Mouse (Mus musculus): Measurements from ENCODE around the gene Helz2. TPM values are rescaled to one million over a fixed set of nuclear protein-coding genes. Genes with fewer than 3 reads are reported as not detected.

Helz2 gene
- total RNA-seq (2014; fragmentation: Nextera tagmentation) (5.6 and 6.1 TPM in 2 replicates), total RNA-seq (2017) (3.0 and 6.0 TPM in 2 replicates)

DNA sequence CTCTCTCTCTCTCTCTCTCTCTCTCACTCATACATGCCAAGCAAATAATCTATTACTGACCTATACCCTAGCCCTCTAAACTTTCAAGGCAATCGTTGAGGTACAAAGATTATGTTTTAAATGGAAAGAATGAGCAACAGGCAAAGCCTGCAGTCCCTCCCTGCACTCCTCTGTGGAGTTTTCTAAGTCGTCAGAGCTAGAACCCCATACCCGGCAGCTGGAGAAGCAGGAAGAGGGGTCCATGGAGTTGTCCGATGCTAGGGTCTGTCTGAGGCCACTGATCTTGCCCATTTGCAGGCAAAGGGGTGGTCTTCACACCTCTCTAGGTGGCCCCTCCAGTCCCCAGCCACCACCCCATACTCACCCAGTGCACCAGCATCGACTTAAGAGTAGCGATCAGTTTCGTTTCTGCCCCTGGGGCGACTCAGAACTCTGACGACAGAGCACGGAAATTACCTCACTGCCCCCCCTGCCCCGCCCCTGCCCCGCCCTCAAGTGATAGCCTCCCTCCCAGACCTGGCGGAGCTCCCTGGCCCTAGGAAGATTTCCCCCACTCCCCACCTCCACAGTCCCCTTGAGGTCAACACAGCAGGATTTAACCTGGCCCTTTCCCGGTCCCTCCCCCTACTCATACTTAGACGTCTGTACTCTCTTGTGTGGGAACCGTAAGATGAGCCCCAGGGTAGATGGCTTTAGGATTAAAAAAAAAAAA, at the start of gene Helz2:
Helz2 (minus strand) TSS at position 426 of the 712 bp plus-strand sequence.
- peak; percentile 72 for ATAC-seq (replicated peaks; ENCODE audit: poor library complexity, severe bottlenecking)

DNA sequence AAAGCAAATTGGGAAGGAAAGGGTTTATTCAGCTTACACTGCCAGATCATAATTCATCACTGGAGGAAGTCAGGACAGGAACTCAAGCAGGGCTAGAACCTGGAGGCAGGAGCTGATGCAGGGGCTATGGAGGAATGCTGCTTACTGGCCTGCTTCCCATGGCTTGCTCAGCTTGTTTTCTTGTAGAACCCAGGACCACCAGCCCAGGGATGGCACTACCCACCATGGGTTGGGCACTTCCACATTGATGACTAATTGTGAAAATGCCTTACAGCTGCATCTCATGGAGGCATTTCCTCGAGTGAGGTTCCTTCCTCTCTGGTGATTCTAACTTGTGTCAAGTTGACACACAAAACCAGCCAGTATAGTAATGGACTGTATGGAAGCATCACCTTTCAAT, 49.1 kb upstream of the Helz2 start:
- ATAC-seq (replicated peaks; ENCODE audit: poor library complexity, severe bottlenecking): no peak

GRCm38 (mm10) chr2:181288691-181289090, 46.9 kb upstream of the Helz2 start:
- no peak for ATAC-seq (replicated peaks; ENCODE audit: poor library complexity, severe bottlenecking)

DNA sequence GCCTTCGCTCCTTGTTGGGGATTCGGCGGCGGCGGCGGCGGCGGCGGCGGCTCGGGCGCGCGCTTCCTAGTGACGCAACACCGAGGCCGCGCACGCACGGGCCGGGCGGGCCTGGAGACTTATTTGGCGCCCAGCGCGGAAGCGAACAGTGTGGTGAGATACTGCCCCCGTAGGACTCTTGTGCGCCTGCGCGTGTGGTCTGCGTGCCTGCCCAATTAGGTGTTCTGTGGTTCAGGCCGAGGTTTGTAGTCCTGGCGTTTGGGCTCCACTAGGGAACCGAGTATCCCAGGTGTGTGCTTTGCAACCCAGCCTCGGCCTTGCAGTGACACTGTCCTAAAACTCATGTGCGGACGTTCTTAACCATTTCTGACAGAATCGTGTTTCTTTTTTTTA, 46.1 kb upstream of the Helz2 start, which contains the start of gene Gmeb2:
Gmeb2 (minus strand) TSS at position 78 of the 393 bp plus-strand sequence.
- peak; percentile 83 for ATAC-seq (replicated peaks; ENCODE audit: poor library complexity, severe bottlenecking)

DNA sequence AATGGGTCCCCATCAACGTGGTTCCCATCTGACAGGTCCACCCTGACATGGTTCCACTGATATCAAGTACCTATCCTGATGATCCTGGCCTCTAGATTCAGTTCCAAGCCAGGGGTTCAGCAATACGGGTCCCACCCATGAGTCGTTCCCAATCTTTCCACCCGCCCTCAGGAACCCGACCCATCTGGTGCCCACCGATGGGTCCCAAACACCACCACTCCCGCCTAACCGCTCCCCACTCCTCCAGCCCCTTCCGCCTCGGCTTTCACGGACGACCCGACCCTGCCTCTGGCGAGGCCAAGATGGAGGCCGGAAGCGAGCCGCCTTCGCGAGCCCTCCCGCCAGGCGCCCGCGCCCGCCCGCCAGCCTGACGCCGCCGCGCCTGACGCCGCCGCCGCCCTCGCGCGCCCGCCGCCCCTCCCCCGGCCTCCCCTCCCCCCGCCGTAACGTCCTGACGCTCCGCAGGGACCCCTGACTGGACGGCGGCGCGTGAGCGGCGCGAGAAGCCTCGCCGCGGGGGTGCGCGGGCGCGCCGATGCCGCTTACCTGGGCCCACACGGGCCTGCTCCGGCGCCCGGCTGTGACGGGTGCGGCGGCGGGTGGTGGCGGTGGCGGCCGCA, 45.6 kb upstream of the Helz2 start:
- ATAC-seq (replicated peaks; ENCODE audit: poor library complexity, severe bottlenecking): peak; percentile 64

DNA sequence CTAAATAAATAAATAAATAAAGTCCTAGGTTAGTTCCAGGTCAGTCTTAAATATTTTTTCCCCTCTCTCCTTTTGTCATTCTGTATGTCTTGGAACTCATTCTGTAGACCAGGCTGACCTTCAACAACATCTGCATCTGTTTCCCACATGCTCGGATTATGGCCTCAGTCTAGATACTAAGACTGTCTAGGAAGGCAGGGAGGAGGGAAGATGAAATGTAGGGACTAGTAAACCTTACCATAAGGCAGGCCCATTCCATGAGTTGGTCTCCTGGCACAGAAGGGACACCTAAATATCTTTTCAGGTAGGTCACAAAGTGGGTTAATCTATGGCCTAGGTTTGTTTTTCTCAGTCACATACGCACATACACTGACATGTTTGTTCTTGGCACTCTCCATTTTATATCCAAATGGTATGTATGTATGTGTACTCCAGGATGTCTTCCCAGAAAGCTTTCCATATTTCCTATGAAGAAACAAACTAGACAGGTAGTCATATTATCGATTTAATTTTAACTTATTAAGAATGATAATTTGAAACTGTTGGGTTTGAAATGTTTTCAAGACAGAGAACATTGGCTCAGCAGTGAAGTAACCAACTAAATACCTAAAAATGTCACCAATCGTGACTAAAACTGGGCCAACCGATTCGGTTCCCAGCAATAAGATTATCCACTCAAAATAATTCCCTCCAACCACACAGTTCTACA, 45.0 kb upstream of the Helz2 start:
- no peak for ATAC-seq (replicated peaks; ENCODE audit: poor library complexity, severe bottlenecking)

GRCm38 (mm10) chr2:181279968-181280367, 38.1 kb upstream of the Helz2 start:
- ATAC-seq (replicated peaks; ENCODE audit: poor library complexity, severe bottlenecking): no peak

- ATAC-seq (replicated peaks; ENCODE audit: poor library complexity, severe bottlenecking): peak; percentile 16; the same call in 1 of the 2 replicates
These were observed 36.0 kb upstream of the Helz2 start for GRCm38 (mm10) chr2:181277866-181278265.

DNA sequence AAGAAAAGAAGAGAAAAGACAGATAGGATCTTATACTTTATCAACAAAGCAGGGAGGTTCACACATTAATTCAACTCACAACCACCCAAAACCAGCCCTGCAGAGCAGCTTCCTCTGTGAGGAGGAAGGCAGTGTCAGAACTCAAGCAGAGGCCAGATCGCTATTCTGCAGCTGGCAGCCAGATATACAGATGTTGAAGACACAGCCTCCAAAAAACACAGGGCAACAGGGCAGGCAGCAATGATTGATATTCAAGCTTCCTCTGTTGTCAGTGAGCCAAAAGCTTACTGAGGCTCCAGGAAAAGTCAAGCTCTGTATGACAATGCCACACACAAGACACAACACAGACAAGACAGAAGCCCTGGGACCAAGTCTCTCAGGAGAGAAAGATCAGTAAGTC, 34.9 kb upstream of the Helz2 start:
- no peak for ATAC-seq (replicated peaks; ENCODE audit: poor library complexity, severe bottlenecking)

DNA sequence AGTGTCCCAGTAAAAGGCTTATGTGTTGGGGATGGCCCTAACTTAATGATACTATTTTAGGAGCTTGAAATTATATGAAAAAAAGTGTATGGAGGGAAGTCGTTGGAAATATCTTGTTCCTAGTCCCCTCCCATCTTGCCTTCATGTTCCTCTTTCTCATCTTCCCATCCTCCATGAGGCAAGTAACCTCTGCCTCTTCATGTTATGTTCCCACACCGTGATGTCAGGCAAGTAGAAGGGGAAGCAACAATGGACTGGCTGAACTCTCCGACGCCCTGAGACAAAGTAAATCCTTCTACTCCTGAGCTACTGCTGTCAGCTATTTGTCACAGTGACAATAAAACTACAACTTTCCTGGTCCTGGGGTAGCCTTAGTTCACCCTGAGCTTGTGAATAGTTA, 32.8 kb upstream of the Helz2 start:
- ATAC-seq (replicated peaks; ENCODE audit: poor library complexity, severe bottlenecking): peak; percentile 91

DNA sequence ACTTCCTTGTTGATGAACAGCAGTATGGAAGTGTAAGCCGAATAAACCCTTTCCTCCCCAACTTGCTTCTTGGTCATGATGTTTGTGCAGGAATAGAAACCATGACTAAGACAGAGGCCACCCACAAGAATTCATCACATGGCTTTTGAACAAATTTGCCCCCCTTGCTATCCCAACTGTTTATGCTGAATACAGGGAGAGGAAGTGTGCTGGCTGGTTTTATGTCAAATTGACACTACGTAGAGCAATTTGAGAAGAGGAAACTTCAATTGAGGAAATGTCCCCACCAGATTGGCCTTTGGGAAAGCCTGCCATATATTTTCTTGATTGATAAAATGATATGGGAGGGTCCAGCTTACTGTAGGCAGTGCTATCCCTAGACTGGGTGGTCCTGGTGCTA, 32.0 kb upstream of the Helz2 start:
- ATAC-seq (replicated peaks; ENCODE audit: poor library complexity, severe bottlenecking): peak; percentile 66

- ATAC-seq (replicated peaks; ENCODE audit: poor library complexity, severe bottlenecking): no peak
These were observed 30.3 kb upstream of the Helz2 start for GRCm38 (mm10) chr2:181272092-181272491.

- no peak for ATAC-seq (replicated peaks; ENCODE audit: poor library complexity, severe bottlenecking)
These were observed 25.0 kb upstream of the Helz2 start for GRCm38 (mm10) chr2:181266839-181267238.

DNA sequence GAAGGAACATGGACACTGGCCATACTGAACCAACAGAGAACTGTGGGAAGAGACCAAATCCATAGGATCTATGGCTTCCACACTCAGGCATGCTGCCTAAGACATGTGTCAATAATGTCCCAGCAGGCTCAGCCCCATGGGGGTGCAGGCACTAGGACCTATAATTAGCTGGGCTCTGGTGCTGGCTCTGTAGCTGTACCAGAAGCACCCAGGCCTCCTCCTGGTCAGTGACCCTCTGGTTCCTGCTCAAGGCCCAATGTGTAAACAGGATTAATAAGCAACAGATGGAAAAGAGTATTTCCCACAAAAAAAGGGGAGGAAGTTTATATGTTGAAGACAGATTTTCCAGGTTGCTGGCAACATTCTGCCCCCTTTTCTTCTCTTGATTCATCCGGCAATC, 11.4 kb upstream of the Helz2 start:
- no peak for ATAC-seq (replicated peaks; ENCODE audit: poor library complexity, severe bottlenecking)

DNA sequence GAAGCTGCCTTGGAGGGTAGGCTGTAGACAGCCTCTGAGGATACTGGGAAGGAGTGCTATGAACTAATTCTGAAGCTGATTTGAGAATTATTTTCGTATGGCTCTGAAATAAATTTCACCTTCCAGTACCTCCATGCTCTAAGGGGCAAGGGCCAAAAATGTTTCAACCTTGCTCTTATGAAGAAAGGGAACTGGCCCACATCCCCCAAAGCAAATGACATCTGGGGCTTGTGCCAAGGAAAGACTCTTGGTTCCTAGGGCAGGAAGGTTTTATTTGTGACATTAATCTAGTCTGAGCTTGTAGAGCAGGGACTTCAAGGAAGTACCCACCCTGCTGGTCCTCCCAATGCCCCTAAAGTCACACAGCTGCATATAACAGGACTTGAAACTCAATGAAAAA, 10.0 kb upstream of the Helz2 start:
- ATAC-seq (replicated peaks; ENCODE audit: poor library complexity, severe bottlenecking): no peak

DNA sequence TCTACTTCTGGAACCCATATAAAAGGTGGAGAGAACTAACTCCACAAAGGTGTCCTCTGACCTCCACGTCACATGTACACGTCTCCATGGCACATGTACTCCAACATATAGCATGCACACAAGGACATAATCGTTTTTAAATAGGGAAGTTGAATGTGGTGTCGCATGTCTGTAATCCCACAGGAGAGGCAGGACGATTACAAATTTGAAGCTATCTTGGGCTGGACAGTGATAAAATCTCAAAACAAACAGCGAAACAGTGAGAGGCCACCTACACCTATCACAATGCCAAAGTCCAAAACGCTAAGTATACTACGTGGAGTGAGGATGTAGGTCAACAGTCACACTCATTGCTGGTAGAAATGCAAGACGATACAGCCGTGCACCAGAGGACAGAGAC, 7.4 kb upstream of the Helz2 start:
- ATAC-seq (replicated peaks; ENCODE audit: poor library complexity, severe bottlenecking): no peak

DNA sequence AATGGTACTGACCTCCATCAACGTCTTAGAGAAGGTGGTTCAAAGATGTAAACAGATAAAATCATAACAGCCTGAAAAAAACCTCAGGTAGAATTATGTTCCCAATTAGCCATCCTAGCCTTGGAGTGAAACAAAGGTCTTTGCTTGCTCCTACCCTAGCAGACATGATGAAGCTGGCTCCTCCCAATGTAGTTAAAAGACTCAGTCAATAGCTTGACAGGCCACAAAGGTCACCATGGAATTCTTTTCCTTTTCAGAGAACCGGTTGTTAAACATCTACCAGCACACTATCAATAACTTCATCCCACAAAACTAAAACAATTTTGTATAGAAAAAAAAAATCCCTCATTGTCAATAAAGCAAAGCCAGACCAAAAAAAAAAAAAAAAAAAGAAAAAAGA, 3.2 kb upstream of the Helz2 start:
- no peak for ATAC-seq (replicated peaks; ENCODE audit: poor library complexity, severe bottlenecking)

DNA sequence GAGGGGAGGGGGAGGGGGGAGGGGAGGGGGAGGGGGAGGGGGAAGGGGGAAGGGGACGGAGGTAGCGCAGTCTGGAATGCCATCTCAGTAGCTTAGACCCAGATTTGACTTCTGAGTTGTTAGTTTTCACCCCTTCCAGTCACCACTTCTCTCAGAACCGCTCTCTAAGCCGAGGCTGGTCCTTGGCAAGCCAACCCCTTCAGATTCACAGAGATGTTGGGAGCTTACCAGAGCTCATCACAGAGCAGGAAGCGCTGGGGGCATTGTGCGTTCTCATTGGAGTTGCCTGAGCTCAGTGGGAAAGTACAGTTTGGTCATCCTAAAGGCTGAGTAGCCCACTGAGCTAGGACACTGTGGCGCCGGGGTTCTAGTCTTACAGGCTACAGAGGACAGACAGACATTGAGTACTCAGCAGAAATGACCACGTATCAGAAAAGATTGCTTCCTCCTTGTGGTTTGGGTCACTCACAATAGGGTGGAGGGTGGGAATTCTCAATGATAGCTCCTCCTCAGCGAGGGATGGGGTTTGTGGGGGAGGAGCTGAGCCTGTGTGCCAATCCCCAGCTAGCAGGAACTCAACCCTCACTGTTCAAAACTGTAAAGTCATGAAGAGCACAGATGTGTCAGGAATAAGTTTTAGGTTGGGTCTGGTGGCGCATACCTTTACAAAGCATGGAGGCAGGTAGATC, 2.0 kb upstream of the Helz2 start:
- peak; percentile 93 for ATAC-seq (replicated peaks; ENCODE audit: poor library complexity, severe bottlenecking)

DNA sequence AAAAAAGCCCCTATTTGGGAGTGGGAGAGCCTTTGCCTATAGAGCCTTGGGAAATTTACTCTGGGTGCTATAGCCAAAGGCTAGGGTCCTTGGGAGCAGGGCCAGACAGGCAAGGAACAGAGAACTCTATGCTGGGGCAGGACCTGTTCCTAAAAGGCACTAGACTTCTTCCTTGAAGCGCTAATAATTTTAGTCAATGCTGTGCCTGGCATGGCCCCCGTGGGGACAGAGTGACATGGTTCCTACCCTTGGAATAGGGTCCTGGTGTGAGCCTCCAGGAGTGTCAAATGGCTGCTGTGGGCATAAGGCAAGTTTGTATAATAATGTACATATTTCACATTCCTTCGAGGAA, 463 bp upstream of the Helz2 start:
- no peak for ATAC-seq (replicated peaks; ENCODE audit: poor library complexity, severe bottlenecking)

DNA sequence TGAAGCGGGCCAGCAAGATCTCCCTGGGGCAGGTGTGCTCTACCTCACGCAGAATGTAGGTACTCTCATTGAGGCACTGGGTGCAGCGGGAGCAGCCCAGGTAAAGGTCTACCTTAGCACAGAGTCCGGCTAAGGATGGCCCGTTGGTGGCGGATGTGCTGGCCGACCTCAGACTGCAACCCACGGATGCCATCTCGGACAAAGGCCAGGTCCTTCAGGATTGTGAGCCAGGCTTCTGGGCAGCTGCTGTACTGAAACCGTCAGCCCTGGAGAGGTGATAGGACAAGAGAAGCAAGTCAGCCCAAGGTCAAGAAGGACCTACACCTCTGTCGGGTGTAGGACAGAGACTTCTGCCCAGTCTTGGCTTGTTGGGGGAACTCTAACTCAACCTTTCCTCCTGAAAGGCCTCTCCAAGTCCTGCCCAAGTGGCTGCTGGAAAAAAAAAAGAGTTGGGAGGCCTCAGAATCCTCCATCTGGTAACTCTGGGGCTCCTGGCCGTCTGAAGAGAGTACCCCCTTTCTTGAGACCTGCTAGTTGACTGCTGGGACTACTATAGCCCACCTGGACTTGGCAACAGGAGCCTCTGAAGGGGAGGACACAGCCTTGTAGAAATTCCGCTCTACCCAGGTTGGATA, 904 bp downstream of the Helz2 start:
- no peak for ATAC-seq (replicated peaks; ENCODE audit: poor library complexity, severe bottlenecking)
